Mouse (Mus musculus): ENCODE measurements around the gene Trak1.

Gene Trak1

DNA sequence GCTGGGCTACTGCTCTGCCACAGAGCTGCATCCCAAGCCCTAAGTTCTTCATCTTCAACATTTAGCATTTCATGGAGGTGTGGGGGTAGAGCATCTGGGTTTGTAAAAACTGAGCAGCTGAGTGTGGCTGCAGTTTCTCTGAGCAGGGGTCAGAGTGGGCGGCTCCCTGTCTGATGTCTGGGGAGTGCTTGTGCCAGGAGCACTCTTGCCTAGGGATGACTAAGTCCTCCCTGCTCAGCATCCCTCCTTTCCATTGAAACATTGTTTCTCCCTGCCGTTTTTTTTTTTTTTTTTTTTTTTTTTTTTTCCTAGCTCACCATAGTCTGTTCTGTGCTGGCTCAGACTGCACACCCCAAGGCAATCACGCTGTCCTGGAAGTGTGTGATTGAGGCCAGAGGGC, 53.3 kb downstream of the Trak1 start:
- DNase-seq: no peak

DNA sequence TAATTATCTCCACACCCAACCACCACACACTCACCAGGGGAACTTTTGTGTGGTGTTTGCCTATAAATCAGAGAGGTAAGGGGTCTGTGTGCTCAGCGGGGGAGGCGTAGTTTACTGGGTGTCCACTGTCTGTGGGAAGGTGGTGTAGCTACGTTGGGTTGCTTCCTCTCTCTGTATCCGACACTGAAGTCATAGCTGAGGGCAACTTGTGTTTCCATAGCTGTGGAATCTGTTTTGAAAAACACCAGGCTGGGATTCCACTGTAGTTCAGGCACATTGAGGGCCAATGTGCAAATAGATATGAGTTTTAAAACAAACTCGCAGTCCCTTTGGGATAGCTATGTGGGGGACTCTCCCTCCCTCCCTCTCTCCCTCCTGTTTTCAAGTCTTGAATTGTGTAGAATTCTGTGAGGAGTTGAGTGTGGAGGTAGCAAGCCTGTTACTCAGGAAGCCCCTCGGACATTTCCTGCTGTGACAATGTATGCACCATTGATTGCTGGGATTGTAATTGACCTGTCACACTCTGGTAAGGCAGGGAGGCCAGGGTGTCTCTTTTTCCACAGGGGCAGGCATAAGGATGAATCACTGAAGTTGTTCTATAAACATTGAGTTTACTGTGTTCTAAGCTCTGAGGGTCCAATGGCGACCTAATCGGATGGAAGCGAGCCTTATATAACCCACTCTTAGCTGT, 54.2 kb downstream of the Trak1 start:
- no peak for DNase-seq

DNA sequence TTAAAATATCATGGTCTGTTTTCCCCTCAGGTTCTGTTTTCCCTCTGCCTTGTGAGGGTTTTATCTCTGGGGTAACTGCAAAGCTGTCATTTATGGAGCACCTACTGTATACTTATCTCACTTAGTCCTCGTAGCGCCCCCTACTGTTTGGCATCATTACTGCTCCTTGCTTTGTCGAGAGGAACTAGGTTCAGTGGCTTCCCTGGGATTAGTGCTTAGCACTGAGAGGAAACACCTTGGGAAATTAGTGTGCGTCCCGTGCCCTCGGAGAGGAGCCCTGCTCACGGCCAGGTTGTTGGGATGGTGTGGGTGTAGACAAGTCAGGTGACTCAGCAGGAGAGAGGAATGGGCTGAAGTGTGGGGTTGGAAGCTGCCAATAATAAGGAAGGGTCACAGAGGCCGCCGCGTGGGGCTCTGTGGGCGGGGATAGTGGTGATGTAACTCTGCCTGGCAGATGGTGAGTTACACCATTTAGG, 54.9 kb downstream of the Trak1 start:
- no peak for DNase-seq

DNA sequence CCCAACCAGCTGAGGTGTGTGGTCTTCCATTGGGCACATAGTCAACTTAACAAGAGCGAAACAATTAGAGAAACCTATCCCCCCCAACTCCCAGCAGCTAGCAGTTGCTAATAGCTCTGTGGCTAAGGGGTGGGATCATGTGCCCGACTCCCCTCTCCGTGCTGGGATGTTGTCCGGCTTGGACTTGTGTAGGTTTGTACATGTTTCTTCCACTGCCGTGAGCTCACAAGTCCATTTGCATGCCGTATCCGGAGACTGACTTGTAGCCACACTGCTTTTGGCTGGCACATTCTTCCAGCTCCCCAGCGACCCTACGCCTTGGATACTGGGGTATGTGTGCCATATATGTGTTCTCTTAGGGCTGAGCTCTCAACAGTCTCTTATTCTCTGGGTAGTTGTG, 55.4 kb downstream of the Trak1 start:
- no peak for DNase-seq

DNA sequence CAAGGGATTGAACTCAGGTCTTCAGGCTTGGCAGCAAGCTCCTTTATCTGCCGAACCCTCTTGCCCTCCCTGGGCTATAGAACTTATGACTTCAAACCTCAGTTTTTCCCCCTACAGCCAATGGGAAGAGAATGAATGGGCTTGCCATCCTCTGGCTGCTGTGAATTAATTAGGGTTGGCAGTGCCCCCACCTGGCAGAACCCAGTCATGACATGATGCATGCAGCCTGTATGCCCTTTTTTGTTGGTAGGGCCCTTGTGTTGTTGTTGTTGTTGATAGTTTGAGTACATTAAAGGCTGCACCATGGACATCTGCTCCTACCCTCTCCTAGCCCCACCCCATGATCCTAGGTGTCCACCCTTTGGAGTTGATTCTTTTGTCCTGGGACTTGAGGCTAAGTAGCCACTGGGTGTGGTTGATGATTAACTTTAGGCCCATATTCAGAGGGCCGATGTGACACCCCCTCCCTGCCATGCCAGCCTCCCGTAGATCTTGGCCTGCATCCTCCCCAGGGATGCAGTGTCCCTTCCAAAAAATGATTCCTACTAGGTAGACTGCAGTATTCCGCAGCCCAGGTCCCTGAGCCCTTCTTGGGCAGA, 57.6 kb downstream of the Trak1 start:
- DNase-seq: peak; percentile 68

DNA sequence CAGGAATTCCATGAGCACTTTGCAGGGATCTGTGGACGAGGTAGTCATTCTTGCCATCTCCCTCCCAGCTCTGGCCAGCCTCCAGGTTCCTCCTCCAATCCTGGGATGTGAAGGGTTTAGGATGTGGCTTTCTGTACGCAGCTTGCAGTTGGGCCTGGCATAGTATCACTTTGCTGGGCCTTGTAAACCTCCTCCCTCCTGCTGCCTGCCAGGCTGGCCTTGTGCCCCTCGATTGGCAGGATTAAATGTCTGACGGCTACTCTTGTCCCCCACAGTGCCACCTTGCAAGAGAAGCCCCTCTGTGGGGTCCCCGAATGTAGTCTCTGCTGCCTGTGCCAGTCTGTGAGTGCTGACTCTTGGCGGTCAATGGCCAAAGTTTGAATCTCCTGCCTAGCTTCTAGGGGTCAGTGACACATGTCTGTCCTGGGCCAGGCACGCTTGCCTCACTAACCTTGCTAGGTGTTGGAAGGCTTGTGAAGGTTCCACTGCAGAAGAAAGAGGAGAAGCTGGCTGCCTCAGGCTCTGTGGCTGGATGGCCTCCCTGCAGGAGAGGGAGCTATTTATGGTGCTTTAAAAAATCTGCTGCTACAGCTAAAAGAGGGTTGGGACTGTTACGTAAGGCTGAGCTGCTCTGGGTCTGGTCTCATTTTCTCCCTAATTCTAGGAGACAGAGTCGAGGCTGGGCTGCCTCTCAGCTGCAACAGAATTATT, 58.3 kb downstream of the Trak1 start:
- peak; percentile 86 for DNase-seq

DNA sequence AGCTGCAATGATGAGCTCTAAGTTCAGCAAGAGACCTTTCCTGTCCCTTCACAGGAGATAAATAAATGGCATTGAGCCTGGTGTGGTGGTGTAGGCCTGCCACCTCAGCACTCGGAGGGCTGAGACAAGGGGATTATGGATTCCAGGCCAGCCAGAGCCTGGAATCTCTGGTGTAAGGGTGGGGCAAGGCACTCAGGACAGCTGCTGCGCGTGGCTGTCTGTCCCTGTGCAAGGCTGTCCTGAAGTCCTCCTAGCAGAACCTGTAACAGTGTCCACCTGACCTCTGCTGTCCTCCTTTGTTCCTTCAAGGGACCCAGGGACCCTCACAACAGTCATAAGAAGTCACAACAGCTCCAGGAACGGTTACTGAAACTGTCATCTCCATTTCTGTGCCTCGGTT, 59.8 kb downstream of the Trak1 start:
- no peak for DNase-seq

DNA sequence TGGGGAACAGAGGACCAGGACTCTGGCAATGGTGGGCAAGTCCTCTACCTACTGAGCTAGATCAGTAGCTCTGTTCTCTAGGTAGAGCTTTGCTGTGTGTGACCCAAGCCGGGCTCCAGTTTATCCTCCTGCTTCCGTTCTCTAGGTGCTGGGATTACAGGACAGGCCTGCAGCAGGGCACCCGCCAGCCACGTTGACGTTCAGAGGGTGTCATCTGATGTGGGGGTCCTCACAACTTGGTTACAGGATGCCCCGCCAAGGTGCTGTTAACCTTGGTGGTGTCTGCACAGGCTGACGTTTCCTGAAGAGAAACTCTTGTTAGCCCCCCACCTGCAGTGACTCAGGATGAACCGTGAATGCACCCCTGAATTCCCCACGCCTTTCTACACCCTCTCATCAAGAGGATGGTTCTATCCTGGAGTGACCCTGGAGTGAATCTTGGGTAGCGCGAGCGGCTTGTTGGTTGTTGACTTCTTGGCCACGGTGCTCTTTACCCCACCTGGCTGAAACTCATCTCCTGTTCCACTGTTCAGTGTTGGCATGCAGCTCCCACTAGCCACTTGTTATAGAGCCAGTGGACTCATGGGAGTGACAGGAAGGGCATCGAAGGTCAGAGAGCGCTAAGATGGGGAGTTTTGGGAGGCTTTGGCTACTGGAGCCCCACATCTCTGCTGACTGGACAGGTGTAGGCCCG, 60.4 kb downstream of the Trak1 start:
- no peak for DNase-seq

DNA sequence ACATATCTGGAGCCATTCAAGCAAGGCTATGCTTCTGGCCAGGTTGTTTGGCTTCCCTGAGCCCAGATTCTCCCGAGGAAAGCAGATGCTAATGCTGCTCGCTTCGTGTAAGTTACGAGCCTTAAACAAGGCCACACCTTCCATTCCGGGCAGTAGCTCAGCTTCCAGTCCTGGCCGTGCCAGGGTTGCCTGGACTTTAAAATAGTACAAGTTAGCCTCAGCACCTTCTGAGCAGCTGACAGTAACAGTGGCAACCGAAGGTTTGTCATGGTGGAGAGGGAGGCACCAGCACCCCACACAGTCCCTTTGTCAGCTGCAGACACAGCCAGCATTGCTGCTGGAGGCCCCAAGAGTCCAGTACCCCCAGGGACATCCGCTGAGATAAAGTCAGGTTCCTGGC, 61.1 kb downstream of the Trak1 start:
- DNase-seq: no peak

DNA sequence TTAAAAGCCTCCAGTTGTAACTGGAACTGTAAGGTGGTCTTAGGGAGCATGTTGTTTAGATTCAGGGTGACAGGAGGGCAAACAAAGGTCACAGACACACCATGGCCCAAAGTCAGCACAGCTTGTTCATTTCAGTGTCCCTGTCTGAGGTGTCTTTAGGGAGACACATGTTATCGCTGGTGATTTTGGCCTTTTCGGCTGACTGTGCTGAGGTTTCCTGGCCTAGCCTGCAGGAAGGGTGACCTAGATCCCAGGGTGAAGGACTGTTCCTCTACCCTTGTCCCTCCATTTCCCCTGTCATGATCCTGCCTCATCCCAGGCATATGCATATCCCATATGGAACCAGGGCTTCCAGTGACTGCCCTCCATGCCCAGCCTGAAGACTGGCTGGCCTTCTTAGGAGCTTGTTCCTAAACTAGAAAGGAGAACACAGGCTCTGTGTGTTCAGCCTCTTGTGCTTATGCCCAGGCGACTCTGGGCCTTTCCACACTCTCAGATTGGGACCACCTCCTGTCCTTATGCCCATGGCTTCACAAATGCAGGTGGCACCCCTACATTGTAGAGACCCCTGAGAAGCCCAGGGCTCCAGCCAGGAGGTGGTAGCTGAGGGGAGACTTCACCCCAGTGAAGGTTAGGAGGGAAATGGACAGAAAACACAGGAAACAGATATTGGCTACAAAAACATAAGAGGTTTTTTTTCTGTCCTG, 62.1 kb downstream of the Trak1 start:
- no peak for DNase-seq

DNA sequence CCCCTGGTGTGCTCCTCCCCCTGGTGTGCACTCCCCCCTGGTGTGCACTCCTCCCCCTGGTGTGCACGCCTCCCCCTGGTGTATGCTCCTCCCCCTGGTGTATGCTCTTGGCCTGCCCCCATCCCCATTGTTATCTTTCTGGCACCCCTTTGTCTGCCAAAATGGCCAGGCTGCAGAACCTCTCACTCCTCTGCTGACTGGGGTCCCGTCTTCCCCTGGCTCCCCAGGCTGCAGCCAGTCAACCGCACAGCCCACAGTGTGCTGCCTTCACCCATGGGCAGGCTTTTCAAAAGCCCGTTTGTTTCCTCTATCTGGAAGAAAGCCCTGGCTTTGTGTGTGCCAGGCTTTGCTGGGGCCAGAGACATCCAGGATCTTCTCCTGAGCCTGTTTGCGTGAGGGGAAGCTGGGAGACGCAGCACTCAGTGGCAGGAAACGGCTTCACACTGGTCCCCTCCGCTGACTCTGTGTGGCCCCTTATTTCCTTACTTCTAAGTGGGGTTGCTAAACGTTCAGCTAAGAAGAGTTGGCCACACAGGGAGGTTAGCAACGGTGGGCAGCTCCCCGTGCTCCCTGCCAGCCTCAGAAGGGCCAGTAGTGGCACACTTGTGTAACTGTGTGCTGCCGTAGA, 63.1 kb downstream of the Trak1 start:
- DNase-seq: peak; percentile 85

DNA sequence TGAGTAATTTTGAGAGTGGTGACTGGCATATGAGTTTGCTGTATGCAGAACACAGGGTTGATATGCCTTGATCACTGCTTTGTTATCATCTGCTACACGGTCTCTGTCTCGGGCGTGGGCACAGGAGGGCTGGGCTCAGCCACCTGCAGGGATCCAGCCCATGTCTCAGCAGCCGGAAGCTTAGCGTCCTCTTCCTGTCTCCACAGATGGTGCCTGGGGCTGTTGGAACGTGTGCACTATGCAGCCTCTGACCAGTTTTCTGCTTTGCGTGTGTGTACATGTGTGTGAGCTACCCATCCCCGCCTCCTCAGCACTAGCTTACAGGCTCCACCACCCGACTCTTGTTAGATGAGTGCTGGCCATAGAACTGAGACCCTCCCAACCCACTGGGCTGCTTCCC, 63.7 kb downstream of the Trak1 start:
- DNase-seq: no peak

DNA sequence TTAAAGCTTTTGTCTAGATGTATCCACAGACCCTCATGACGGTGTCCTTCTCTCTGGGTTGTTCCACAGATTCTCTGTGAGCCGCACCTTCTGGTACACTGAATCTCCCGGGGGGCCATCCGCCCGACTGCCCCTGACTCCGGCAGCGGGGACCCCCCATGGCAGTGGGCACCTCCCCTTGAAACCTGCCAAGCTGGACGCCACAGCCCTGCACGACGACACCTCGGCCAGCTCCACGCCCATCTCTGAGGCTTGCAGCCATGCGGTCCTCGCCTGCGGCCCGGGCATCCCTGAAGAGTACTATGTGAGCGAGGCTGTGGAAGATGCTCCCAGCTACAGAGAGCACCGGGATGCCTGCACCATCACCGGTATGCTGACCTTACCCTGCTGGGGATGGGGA, 66.6 kb downstream of the Trak1 start:
- DNase-seq: no peak

DNA sequence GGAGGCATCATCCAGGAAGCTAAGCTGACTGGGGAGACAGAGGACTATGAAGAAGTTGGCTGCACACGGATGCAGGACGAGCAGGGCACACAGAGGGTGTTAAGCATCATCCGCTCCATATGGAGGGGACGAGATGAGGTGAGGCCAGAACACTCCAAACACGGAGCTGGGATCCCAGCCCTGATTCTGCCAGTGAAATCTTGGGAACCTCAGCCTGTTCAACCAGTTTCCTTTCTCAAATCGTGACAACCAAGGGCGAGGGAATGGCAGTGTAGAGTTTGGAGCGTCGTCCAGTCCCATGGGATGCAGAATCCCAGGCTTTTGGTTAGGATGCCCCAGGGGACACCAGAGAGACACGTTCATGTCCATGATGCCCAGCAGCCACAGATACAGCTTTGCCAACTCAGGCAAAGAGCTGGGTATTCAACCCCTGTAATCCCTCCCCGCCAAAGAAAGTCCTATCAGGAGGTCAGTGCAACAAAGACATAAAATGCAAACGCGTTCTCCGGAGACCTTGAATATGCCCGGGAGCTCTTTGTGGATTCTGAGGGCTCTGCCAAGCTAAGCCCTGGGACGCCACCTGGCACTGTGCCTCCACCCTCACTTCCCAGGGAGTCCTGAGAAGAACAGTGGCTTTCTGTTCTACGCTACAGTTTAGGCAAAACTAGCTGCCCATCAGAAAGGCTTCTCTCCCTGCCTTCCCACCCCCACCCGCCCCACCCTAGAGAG, 69.0 kb downstream of the Trak1 start:
- DNase-seq: peak; percentile 80

DNA sequence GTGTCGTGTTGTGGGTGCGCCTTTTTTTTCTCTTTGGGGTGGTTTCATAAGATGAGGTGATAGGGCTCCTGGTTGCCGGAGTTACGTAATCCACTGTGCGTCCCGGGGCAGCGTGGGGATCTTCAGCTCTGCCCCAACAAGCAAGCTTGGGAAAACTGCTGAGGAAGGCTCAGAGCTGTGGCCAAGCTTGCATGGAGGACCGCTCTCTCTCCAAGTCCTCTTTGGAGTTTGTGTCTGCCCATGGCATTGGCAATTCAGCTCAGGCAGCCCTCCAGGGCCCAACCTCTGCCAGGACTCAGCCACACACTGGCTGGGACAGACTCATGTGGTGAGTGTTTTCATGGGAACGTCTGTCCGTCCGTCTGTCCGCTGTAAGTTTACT, 69.6 kb downstream of the Trak1 start:
- DNase-seq: peak; percentile 73

DNA sequence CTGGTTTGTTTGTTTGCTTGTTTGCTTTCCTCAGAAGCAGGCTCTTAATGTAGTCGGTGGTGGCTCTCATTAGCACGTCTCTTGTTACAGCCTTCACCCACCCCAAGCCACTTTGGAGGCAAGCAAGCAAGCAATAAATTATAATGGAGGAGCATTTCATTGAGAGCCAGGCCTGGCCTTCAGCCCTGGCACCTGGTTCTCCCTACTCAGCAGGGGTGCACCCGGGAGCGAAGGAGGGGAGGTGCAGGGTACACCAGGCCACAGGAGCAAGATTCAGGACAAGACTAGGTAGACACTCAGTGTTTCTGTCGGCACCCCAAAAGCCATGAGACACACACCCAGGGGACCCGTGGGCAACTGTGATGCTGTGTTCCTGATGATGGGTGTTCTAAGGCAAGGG, 72.3 kb downstream of the Trak1 start:
- no peak for DNase-seq

DNA sequence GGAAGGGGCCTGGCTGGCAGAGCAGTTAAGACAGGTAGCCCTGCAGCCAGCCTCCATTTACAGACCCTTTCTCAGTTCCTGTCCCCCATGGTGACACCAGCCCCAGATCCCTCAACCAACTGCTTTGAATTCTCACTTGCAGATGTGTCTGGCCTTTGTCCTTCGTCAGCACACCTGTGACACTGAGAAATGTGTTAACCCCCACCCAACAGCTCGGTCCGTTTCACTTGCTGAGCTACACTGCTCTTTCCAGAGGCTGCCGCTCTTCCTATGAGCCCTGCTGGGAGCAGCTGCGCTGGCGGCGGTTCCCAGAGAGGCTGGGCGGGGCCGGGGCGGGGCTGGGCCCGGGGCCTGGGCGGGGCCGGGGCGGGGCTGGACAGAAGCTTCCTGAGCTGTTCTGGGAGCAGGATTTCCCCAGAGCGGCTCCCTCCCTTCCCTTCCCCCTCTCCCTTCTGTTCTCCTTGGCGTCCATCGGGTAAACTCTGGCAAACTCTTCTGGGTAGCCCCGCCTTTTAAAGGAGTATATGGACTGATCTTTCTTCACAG, 74.1 kb downstream of the Trak1 start:
- peak; percentile 87 for DNase-seq

DNA sequence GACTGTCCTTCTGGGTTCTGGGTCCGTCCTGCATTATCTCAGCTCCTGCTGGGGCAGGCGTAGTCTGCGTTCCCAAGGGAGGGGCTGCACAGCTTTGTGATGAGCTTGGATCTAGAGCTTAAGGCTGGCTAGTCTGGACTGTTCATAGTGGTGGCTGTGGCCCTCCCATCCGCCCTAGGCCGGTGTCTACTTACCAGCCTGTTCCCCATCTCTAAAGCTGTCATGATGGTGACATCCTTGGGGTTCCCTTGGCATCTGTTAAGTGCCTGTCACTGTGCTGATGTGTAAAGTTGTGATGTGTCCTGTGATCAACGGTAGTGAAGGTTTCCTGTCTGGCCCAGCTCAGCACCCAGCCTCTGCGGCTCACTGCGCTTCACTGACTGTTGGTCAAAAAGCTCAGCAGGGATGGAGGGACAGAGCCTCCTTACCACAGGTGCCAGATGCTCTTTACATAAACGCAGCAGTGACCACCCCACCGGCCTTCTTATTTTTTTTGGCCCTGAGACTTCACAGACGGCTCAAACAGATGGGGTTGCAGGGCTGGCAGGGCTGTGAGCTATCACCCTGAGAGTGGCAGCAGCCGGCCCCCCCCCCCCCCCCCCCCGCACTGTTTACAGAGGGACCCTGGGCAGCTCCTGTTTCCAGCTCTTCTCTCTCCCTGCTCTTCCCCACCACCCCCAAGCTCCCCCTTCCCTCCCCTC, 74.8 kb downstream of the Trak1 start:
- DNase-seq: no peak

DNA sequence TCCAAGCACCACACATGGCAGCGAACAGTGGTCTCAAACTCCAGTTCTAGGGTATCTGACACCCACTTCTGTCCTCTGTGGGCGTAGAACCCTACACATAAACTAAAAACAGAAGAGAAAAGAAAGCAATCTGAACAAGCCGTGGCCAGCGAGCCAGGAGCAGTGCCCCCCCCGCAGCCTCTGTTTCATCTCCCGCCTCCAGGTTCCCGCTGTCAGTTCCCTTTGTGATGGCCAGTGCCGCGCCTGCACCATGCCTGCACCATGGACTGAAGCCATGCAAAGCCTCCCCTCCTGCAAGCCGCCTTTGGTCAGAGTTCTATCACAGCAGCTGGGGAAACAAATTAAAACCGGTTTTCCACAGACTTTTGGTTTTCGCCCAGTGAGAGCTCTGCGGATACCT, 75.8 kb downstream of the Trak1 start:
- no peak for DNase-seq

DNA sequence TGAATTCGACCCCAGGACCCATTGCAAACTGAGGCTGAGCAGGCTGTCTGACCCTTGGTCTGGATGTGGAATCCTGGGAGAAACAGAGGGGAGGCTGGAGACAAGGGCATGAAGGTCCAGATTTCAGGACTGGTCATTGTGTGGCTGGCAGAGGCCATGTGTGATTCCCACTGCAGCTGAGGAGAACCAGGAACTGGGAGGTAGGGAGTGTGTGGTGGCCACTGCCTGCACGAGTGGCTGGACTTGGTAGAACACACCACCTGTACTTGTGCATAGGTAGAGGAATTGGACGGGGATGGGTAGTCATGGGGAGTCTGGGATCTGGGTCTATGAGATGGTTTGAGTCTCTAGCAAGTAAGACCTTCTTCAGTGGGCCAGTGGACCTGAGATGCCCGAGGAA, 76.2 kb downstream of the Trak1 start:
- no peak for DNase-seq
